Mouse (Mus musculus) thymus, adult 2 months (tissue): ENCODE results near the gene Tango6.

Experiments used
- CTCF ChIP-seq: fragments of 200-500 bp; IDR thresholded peaks from 2 replicates; pipeline ENCODE4 v1.5.1; 2012; ENCODE audit warnings: mild to moderate bottlenecking, control low read depth, low read length, moderate library complexity, borderline replicate concordance; ENCODE audit not compliant: control insufficient read depth, poor library complexity, insufficient read depth; ENCODE audit errors: extremely low read depth
- POLR2A ChIP-seq: fragments of 200-500 bp; IDR thresholded peaks from 2 replicates; pipeline ENCODE4 v1.6.1; 2012; ENCODE audit warnings: mild to moderate bottlenecking, low read length, control low read depth, moderate library complexity; ENCODE audit not compliant: control insufficient read depth, poor library complexity, insufficient read depth; ENCODE audit errors: extremely low read depth

GRCm38 (mm10) chr8:106644957-106645356, 37.9 kb upstream of the Tango6 start:
- TF ChIP-seq CTCF (no peak), POLR2A (no peak)
